Mouse (Mus musculus) CH12.LX (cell line): ENCODE measurements around the gene Hist1h3a. TPM values are rescaled to one million over a fixed set of nuclear protein-coding genes. Genes with fewer than 3 reads are reported as not detected.
A peak's percentile ranks its signal among the peaks of the same experiment; 100 is the strongest.

Source experiments
- DNase-seq: peaks from one replicate; pipeline ENCODE4 v3.0.0-alpha.2; 2013; ENCODE audit errors: extremely low read depth
- H3K27ac ChIP-seq: 2 replicates; pipeline ENCODE4 v1.5.1; 2012; ENCODE audit warnings: low read depth, mild to moderate bottlenecking, control low read depth, moderate library complexity; ENCODE audit not compliant: insufficient read depth
- H3K27me3 ChIP-seq: replicated peaks from 2 replicates; pipeline ENCODE3; 2012; ENCODE audit warnings: inconsistent platforms
- H3K36me3 ChIP-seq, 2 experiments: replicated peaks in 1 of 2; 2 replicates each; pipeline versions ENCODE3 to v1.6.1; 2012; ENCODE audit warnings: inconsistent platforms in 1 of 2, low read length in 1 of 2, mild to moderate bottlenecking in 1 of 2, mixed read lengths in 1 of 2, moderate library complexity in 1 of 2; ENCODE audit not compliant: control insufficient read depth in 1 of 2, insufficient read depth in 1 of 2
- H3K4me1 ChIP-seq, 2 experiments: 2 replicates each; pipeline ENCODE4 v1.6.1; 2012; ENCODE audit warnings: inconsistent platforms in 1 of 2, moderate library complexity in 1 of 2; ENCODE audit not compliant: insufficient read depth in 2 of 2, control insufficient read depth in 1 of 2
- H3K4me2 ChIP-seq: 2 replicates; pipeline ENCODE4 v1.6.1; 2012; ENCODE audit warnings: low read depth, mild to moderate bottlenecking, control low read depth; ENCODE audit not compliant: poor library complexity, insufficient read depth, severe bottlenecking
- H3K4me3 ChIP-seq, 3 experiments: fragments of 150-350 bp in 1 of 3; sonication (generic) in 1 of 3; replicated peaks in 1 of 3; 2 replicates each; pipeline versions ENCODE3 to v1.5.1; 2011 to 2012; ENCODE audit warnings: low read depth in 2 of 3, low read length in 2 of 3, mild to moderate bottlenecking in 2 of 3, moderate library complexity in 2 of 3, control low read depth in 1 of 3, improper control_type of control experiment in 1 of 3, inconsistent platforms in 1 of 3, mixed read lengths in 1 of 3; ENCODE audit not compliant: poor library complexity in 1 of 3
- H3K79me2 ChIP-seq: replicated peaks from 2 replicates; pipeline ENCODE4 v1.6.1; 2012; ENCODE audit warnings: mild to moderate bottlenecking, moderate library complexity; ENCODE audit not compliant: control insufficient read depth, poor library complexity, insufficient read depth, severe bottlenecking; ENCODE audit errors: extremely low read depth
- H3K9ac ChIP-seq: 2 replicates; pipeline ENCODE4 v1.6.1; 2012; ENCODE audit warnings: low read depth, mild to moderate bottlenecking, control low read depth, moderate library complexity; ENCODE audit not compliant: insufficient read depth
- H3K9me3 ChIP-seq: replicated peaks from 2 replicates; pipeline ENCODE3; 2012; ENCODE audit warnings: low read length, inconsistent platforms, mixed read lengths
- BHLHE40 ChIP-seq: IDR thresholded peaks from 2 replicates; pipeline ENCODE4 v1.6.1; 2011; ENCODE audit warnings: mild to moderate bottlenecking, low read depth, low read length, improper control_type of control experiment
- CHD1 ChIP-seq: IDR thresholded peaks from 2 replicates; pipeline ENCODE4 v1.6.1; 2012; ENCODE audit warnings: low read depth, low read length, improper control_type of control experiment, inconsistent platforms
- CTCF ChIP-seq, 2 experiments: IDR thresholded peaks in 1 of 2; conservative IDR thresholded peaks in 1 of 2; 2 replicates each; pipeline ENCODE4 v1.5.1; 2011 to 2012; ENCODE audit warnings: low read depth in 2 of 2, low read length in 2 of 2, improper control_type of control experiment in 1 of 2, inconsistent platforms in 1 of 2, mild to moderate bottlenecking in 1 of 2, moderate library complexity in 1 of 2
- E2F4 ChIP-seq: IDR thresholded peaks from 2 replicates; pipeline ENCODE4 v1.6.1; 2011; ENCODE audit warnings: low read depth, low read length, improper control_type of control experiment; ENCODE audit not compliant: insufficient replicate concordance
- ELF1 ChIP-seq: IDR thresholded peaks from 2 replicates; pipeline ENCODE4 v1.6.1; 2014; ENCODE audit warnings: low read depth, mild to moderate bottlenecking, inconsistent platforms, low read length, improper control_type of control experiment
- EP300 ChIP-seq: IDR thresholded peaks from 2 replicates; pipeline ENCODE4 v1.6.1; 2011; ENCODE audit warnings: low read length, improper control_type of control experiment
- ETS1 ChIP-seq: conservative IDR thresholded peaks from 2 replicates; pipeline ENCODE4 v1.6.1; 2012; ENCODE audit warnings: low read depth, mild to moderate bottlenecking, inconsistent platforms, low read length, improper control_type of control experiment, moderate library complexity
- GABPA ChIP-seq: IDR thresholded peaks from 2 replicates; pipeline ENCODE4 v1.6.1; 2012; ENCODE audit warnings: low read depth, low read length, improper control_type of control experiment, inconsistent platforms; ENCODE audit not compliant: insufficient replicate concordance
- HCFC1 ChIP-seq: IDR thresholded peaks from 2 replicates; pipeline ENCODE4 v1.6.1; 2012; ENCODE audit warnings: low read depth, mild to moderate bottlenecking, inconsistent platforms, low read length, improper control_type of control experiment
- JUN ChIP-seq: IDR thresholded peaks from 2 replicates; pipeline ENCODE4 v1.6.1; 2011; ENCODE audit warnings: low read depth, mild to moderate bottlenecking, low read length, improper control_type of control experiment, moderate library complexity; ENCODE audit not compliant: insufficient read depth
- MAFK ChIP-seq: IDR thresholded peaks from 2 replicates; pipeline ENCODE4 v1.6.1; 2011; ENCODE audit warnings: low read length, improper control_type of control experiment; ENCODE audit not compliant: insufficient replicate concordance
- MAX ChIP-seq: IDR thresholded peaks from 2 replicates; pipeline ENCODE4 v1.6.1; 2011; ENCODE audit warnings: low read length, improper control_type of control experiment
- MEF2A ChIP-seq: IDR thresholded peaks from 2 replicates; pipeline ENCODE4 v1.6.1; 2014; ENCODE audit warnings: low read depth, mild to moderate bottlenecking, inconsistent platforms, low read length, improper control_type of control experiment, borderline replicate concordance
- MXI1 ChIP-seq: IDR thresholded peaks from 2 replicates; pipeline ENCODE4 v1.6.1; 2011; ENCODE audit warnings: mild to moderate bottlenecking, low read depth, low read length, improper control_type of control experiment
- MYC ChIP-seq: IDR thresholded peaks from 2 replicates; pipeline ENCODE4 v1.6.1; 2011; ENCODE audit warnings: low read depth, mild to moderate bottlenecking, improper control_type of control experiment, low read length
- NELFE ChIP-seq: IDR thresholded peaks from 2 replicates; pipeline ENCODE4 v1.6.1; 2011; ENCODE audit warnings: low read depth, low read length, improper control_type of control experiment
- NRF1 ChIP-seq: IDR thresholded peaks from 2 replicates; pipeline ENCODE4 v1.6.1; 2014; ENCODE audit warnings: low read depth, mild to moderate bottlenecking, inconsistent platforms, low read length, improper control_type of control experiment, moderate library complexity
- PAX5 ChIP-seq: IDR thresholded peaks from 2 replicates; pipeline ENCODE4 v1.6.1; 2012; ENCODE audit warnings: low read length, inconsistent platforms, mixed read lengths
- POLR2A ChIP-seq: IDR thresholded peaks from 2 replicates; pipeline ENCODE4 v1.6.1; 2011; ENCODE audit warnings: low read depth, mild to moderate bottlenecking, improper control_type of control experiment, low read length
- POLR2AphosphoS2 ChIP-seq: IDR thresholded peaks from 2 replicates; pipeline ENCODE4 v1.6.1; 2011; ENCODE audit warnings: low read depth, low read length, improper control_type of control experiment
- RAD21 ChIP-seq: IDR thresholded peaks from 2 replicates; pipeline ENCODE4 v1.6.1; 2011; ENCODE audit warnings: low read depth, mild to moderate bottlenecking, low read length, improper control_type of control experiment, moderate library complexity
- RCOR1 ChIP-seq: conservative IDR thresholded peaks from 2 replicates; pipeline ENCODE4 v1.6.1; 2012; ENCODE audit warnings: low read depth, mild to moderate bottlenecking, inconsistent platforms, low read length, improper control_type of control experiment
- SMC3 ChIP-seq: IDR thresholded peaks from 2 replicates; pipeline ENCODE4 v1.6.1; 2011; ENCODE audit warnings: low read depth, low read length, improper control_type of control experiment
- TBP ChIP-seq: conservative IDR thresholded peaks from 2 replicates; pipeline ENCODE4 v1.6.1; 2011; ENCODE audit warnings: low read depth, low read length, improper control_type of control experiment
- TCF12 ChIP-seq: IDR thresholded peaks from 2 replicates; pipeline ENCODE4 v1.6.1; 2014; ENCODE audit warnings: low read depth, mild to moderate bottlenecking, inconsistent platforms, low read length, improper control_type of control experiment
- UBTF ChIP-seq: IDR thresholded peaks from 2 replicates; pipeline ENCODE4 v1.6.1; 2012; ENCODE audit warnings: low read depth, mild to moderate bottlenecking, inconsistent platforms, low read length, improper control_type of control experiment, moderate library complexity
- USF1 ChIP-seq: IDR thresholded peaks from 2 replicates; pipeline ENCODE4 v1.6.1; 2014; ENCODE audit warnings: low read depth, mild to moderate bottlenecking, inconsistent platforms, low read length, improper control_type of control experiment
- ZC3H11A ChIP-seq: IDR thresholded peaks from 2 replicates; pipeline ENCODE4 v1.6.1; 2012; ENCODE audit warnings: low read depth, mild to moderate bottlenecking, inconsistent platforms, low read length, improper control_type of control experiment
- ZMIZ1 ChIP-seq: IDR thresholded peaks from 2 replicates; pipeline ENCODE4 v1.6.1; 2012; ENCODE audit warnings: low read depth, mild to moderate bottlenecking, inconsistent platforms, low read length, improper control_type of control experiment
- ZNF384 ChIP-seq: IDR thresholded peaks from 2 replicates; pipeline ENCODE4 v1.6.1; 2012; ENCODE audit warnings: low read depth, low read length, improper control_type of control experiment, inconsistent platforms
- dilution Hi-C: fragments of 300-500 bp; cut with MboI; formaldehyde crosslinking; loops from 2 replicates; pipeline ENCODE4 v1.14.3; 2020; ENCODE audit warnings: low sequenced_read_pairs; ENCODE audit not compliant: extremely low pct_unique_long_range_greater_than_20kb, extremely low pct_ligation_motif_present
- in situ Hi-C: fragments of 300-500 bp; cut with MboI; formaldehyde crosslinking; loops from 3 replicates; pipeline ENCODE4 v1.14.3; 2019; ENCODE audit warnings: low sequenced_read_pairs, low pct_ligation_motif_present, low pct_unique_long_range_greater_than_20kb, mixed read lengths
- polyA plus RNA-seq: library from polyadenylated mRNA; unstranded; fragments of >175 nt; gene quantifications from 2 replicates; pipeline ENCODE4 v1.2.1, GENCODE M21; 2012; ENCODE audit warnings: low read depth; ENCODE audit not compliant: insufficient read length
- total RNA-seq, 2 experiments: library from RNA; depleted of rRNA; stranded (reverse); fragments of 300-350 nt in 1 of 2; fragments of >200 nt in 1 of 2; gene quantifications; 2 replicates each; pipeline ENCODE4 v1.2.3; 2012 to 2014

Hist1h3a gene
- total and polyA plus RNA-seq, 3 experiments: 3.2 to 1,392 (median 78.5) TPM

GRCm38 (mm10) chr13:23760972-23761864 lies 968 bp downstream of the Hist1h3a start, which contains the start of gene Hist1h4a (continued):
- TF ChIP-seq PAX5: no peak
- peak; percentile 79 for TF ChIP-seq RCOR1
- TF ChIP-seq E2F4: peak; percentile 100
- no peak for TF ChIP-seq MYC
- TF ChIP-seq TCF12: peak; percentile 81
- peak; percentile 54 for TF ChIP-seq ELF1
- peak; percentile 98 for TF ChIP-seq TBP
- TF ChIP-seq CTCF (conservative IDR thresholded peaks at IDR 0.05 in 1 of 2, IDR thresholded peaks at IDR 0.05 in 1 of 2; ENCODE audit: low read depth in 2 of 2, low read length in 2 of 2): no peak
- TF ChIP-seq MXI1: peak; percentile 95
- TF ChIP-seq RAD21: no peak
- peak; percentile 96 for TF ChIP-seq BHLHE40
- TF ChIP-seq ETS1: peak; percentile 72; the same call in 1 of the 2 replicates
- TF ChIP-seq MEF2A: peak; percentile 54
- no peak; the same call in 1 of the 2 replicates for TF ChIP-seq ZC3H11A

- Histone ChIP-seq H3K9ac (peak overlapping the region; percentile 98), H3K79me2 (no peaks in the 10 kb centered on the region), H3K27ac (peak overlapping the region; percentile 84), H3K36me3 (no peaks in the 10 kb centered on the region), H3K4me2 (peak overlapping the region; percentile 96), H3K4me3 (peak overlapping the region; percentile 45 to 49 (median 48)), H3K27me3 (no peaks in the 10 kb centered on the region), H3K9me3 (no peaks in the 10 kb centered on the region), H3K4me1 (peaks cover 3 to 53% of the 10 kb centered on the region in 2 experiments; a peak in 3 of 4 replicates)
- dilution Hi-C loops: no loop called here
- in situ Hi-C loops: loop anchor here (25.0 kb wide), 1 partner anchor 1723 kb away; the partner anchor contains the start of genes Hist1h2ag, Hist1h2ah, Hist1h2bj and Hist1h2bk
- no peak for DNase-seq
- no peak for TF ChIP-seq PAX5
- TF ChIP-seq ZNF384: no peak
- no peak for TF ChIP-seq ELF1
- no peak for TF ChIP-seq MXI1
- no peak; the same call in 1 of the 2 replicates for TF ChIP-seq MAX
- no peak for TF ChIP-seq NRF1
- TF ChIP-seq POLR2A: peak; percentile 82
- no peak for TF ChIP-seq JUN
- TF ChIP-seq NELFE: peak; percentile 91
- 0 out of 2 replicates have a peak, but pooled peaks have one; percentile 9 for TF ChIP-seq MYC
- TF ChIP-seq TBP: 0 out of 2 replicates have a peak, but pooled peaks have one; percentile 38
- no peak; the same call in 1 of the 2 replicates for TF ChIP-seq CHD1
- no peak for TF ChIP-seq USF1
- TF ChIP-seq MEF2A: peak; percentile 2; the same call in 1 of the 2 replicates
- no peak for TF ChIP-seq MAFK
- TF ChIP-seq RCOR1: no peak
- no peak for TF ChIP-seq SMC3
- no peak for TF ChIP-seq GABPA
- TF ChIP-seq ETS1: no peak; the same call in 1 of the 2 replicates
- peak; percentile 99 for TF ChIP-seq POLR2AphosphoS2
- TF ChIP-seq BHLHE40: 0 out of 2 replicates have a peak, but pooled peaks have one; percentile 3
- TF ChIP-seq ZMIZ1: peak; percentile 98
- no peak for TF ChIP-seq RAD21
- TF ChIP-seq ZC3H11A: no peak
- TF ChIP-seq HCFC1: 0 out of 2 replicates have a peak, but pooled peaks have one; percentile 1
- TF ChIP-seq CTCF (conservative IDR thresholded peaks at IDR 0.05 in 1 of 2, IDR thresholded peaks at IDR 0.05 in 1 of 2; ENCODE audit: low read depth in 2 of 2, low read length in 2 of 2): peak in 1 of 2 experiments; percentile 29; a peak in 1 of 4 replicates
- 0 out of 2 replicates have a peak, but pooled peaks have one; percentile 90 for TF ChIP-seq UBTF
- no peak for TF ChIP-seq EP300
- TF ChIP-seq TCF12: no peak
Observed at GRCm38 (mm10) chr13:23760240-23760971, 1.8 kb downstream of the Hist1h3a start.
